Mouse (Mus musculus) midbrain, embryonic 11.5 days (tissue): ENCODE results near the gene Apol7b. TPM values are rescaled to one million over a fixed set of nuclear protein-coding genes. Genes with fewer than 3 reads are reported as not detected.
"Not testable (repeated sequence)": the region's sequence is repeated elsewhere in the genome, so short reads cannot be mapped to it uniquely, and the experiment has no call there.

Experiments
- ATAC-seq: fragments of 200-750 bp; cut with Nextera tagmentation; 2 replicates; pipeline ENCODE4 v1.8.0; 2017; ENCODE audit warnings: moderate TSS enrichment, moderate library complexity; ENCODE audit not compliant: low FRiP score
- DNase-seq: peaks from one replicate; pipeline ENCODE4 v3.0.0; 2015; ENCODE audit warnings: low spot score; ENCODE audit errors: missing footprints
- H3K27ac ChIP-seq: fragments of 300-500 bp; sonication (generic); 2 replicates; pipeline ENCODE4 v1.5.1; 2014; ENCODE audit warnings: low read depth, low read length
- H3K27me3 ChIP-seq: fragments of 300-500 bp; sonication (generic); 2 replicates; pipeline ENCODE4 v1.6.1; 2014; ENCODE audit warnings: mild to moderate bottlenecking, low read length, moderate library complexity, mixed read lengths; ENCODE audit not compliant: control insufficient read depth, insufficient read depth
- H3K36me3 ChIP-seq: fragments of 300-500 bp; sonication (generic); 2 replicates; pipeline ENCODE4 v1.6.1; 2014; ENCODE audit warnings: mild to moderate bottlenecking, low read length, moderate library complexity, mixed read lengths; ENCODE audit not compliant: control insufficient read depth, insufficient read depth
- H3K4me1 ChIP-seq: fragments of 300-500 bp; sonication (generic); 2 replicates; pipeline ENCODE4 v1.6.1; 2014; ENCODE audit warnings: low read length; ENCODE audit not compliant: control insufficient read depth, insufficient read depth
- H3K4me2 ChIP-seq: fragments of 300-500 bp; sonication (generic); 2 replicates; pipeline ENCODE4 v1.6.1; 2014; ENCODE audit warnings: mild to moderate bottlenecking, moderate library complexity
- H3K4me3 ChIP-seq: fragments of 300-500 bp; sonication (generic); 2 replicates; pipeline ENCODE4 v1.5.1; 2014; ENCODE audit warnings: low read depth, low read length
- H3K9ac ChIP-seq: fragments of 300-500 bp; sonication (generic); 2 replicates; pipeline ENCODE4 v1.6.1; 2014; ENCODE audit warnings: low read length
- H3K9me3 ChIP-seq: fragments of 300-500 bp; sonication (generic); 2 replicates; pipeline ENCODE4 v1.6.1; 2016; ENCODE audit warnings: low read length; ENCODE audit not compliant: control insufficient read depth
- WGBS: fragments of 180-500 bp; shearing (Covaris S2); extraction: QIAGEN DNeasy Blood & Tissue Kit; methylation state at CpG from one replicate; pipeline ENCODE4 v1.1.7; 2014; 5-methylcytosine and 5-hydroxymethylcytosine counted together
- polyA plus RNA-seq: library from polyadenylated mRNA; unstranded; fragments of >200 nt; fragmentation: Nextera tagmentation; extraction: Ambion mirVana; gene quantifications from 2 replicates; pipeline ENCODE4 v1.2.1, GENCODE M21; 2014

The Apol7b gene
- polyA plus RNA-seq: not detected in 2 replicates

DNA sequence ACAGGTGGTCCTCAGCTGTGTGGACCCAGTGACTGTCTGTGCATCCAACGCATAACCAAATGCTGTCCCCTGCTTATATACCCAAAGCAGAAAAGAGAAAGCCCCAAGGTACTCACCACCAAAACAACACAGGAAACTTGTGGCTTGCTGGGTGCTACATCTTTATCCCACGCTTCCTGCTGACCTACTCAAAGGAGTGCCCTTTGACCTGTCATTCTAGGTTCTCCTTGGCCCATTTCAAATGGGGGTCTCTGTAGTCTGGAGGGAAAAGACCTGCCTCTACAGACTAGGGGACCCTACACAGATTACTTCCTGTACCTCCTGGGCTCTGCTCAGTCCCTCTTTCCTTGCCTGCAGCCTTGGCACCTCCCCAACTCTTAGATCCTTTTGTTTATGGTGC lies at the start of gene Apol7b:
TSS of gene Apol7b (minus strand) at position 101 of the 400 bp plus-strand sequence.
- not testable (repeated sequence) for H3K27ac ChIP-seq, H3K4me1 ChIP-seq, H3K4me2 ChIP-seq, H3K9ac ChIP-seq, ATAC-seq, H3K9me3 ChIP-seq, H3K4me3 ChIP-seq, DNase-seq, H3K36me3 ChIP-seq, H3K27me3 ChIP-seq
- 100% methylated on average over 1 of the region's 2 CpGs for WGBS

DNA sequence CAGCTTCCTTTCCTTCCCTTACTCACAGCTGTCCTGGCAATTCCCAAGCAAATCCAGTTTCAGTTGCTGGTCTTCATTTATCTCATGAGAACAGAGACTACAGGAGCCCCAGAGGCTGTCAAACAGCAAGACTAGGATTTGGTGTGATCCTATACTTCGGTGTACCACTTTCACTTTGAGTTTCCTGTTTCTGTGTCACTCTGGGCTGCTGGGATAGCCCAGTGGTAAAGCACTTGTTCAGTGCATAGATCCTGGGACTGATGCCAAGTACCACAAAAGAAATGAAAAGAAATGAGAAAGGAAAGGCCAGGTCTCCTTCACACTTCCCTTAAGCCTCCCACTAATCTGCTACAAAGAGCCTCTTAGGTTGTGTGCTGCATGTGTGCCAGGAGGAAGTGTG lies 47.4 kb upstream of the Apol7b start:
- H3K4me3 ChIP-seq, H3K4me2 ChIP-seq, H3K27ac ChIP-seq, H3K27me3 ChIP-seq, DNase-seq, H3K9ac ChIP-seq, H3K36me3 ChIP-seq, H3K4me1 ChIP-seq, H3K9me3 ChIP-seq, ATAC-seq: not testable (repeated sequence)
- 84% methylated on average over 1 of the region's 1 CpGs for WGBS

DNA sequence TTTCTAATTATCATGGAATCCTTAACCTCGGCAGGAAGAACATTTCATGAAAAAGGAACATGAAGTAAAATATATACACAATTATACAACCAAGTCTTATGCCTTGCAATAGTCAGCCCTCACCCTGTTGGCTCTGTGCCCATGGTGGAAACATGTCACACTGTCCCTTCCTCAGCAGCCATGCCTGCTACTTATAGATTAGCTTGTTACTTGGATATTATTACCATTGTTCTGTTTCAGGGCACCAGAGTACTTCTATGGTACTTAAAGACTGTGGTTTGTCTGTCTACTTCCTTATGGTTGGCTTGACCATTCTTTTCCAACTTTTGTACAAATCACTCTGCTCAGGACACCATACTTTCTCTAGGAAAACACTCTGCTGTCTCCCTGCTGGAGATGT lies 45.9 kb upstream of the Apol7b start:
- not testable (repeated sequence) for H3K9me3 ChIP-seq, H3K36me3 ChIP-seq, H3K27me3 ChIP-seq, H3K4me2 ChIP-seq, H3K4me3 ChIP-seq, ATAC-seq, H3K27ac ChIP-seq, DNase-seq, H3K4me1 ChIP-seq, H3K9ac ChIP-seq
- WGBS: no CpG with 5 or more reads among the region's 1 CpGs

DNA sequence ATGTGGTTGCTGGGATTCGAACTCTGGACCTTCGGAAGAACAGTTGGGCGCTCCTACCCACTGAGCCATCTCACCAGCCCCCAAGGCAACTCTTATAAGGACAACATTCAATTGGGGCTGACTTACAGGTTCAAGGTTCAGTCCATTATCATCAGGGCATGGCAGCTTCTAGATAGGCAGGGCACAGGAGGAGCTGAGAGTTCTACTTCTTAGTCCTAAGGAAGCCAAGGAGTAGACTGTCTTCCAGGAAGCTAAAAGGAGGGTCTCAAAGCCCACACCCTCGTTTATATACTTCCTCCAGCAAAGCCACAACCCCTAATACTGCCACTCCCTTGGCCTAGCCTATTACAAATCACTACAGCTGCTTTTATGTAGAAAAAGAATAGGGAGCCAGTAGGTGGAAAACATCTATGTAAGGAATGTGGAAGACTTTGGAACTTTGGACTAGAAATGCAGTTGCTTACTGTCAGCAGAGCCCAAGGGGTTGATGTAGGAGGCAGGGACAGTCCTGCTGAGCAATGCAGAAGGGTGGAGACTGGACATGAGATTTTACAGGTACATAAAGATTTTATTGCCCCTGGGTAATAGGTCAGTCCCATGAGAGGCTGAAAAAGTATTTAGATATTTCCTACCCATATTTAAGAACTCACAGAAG lies 35.0 kb upstream of the Apol7b start:
- no peaks in the 10 kb centered on the region for H3K4me1 ChIP-seq
- H3K4me2 ChIP-seq: no peak overlapping the region
- DNase-seq (no peak), ATAC-seq (no peak)
- H3K27me3 ChIP-seq: no peaks in the 10 kb centered on the region
- 79% methylated on average over 4 of the region's 4 CpGs for WGBS
- H3K36me3 ChIP-seq: no peaks in the 10 kb centered on the region
- H3K4me3 ChIP-seq: no peak overlapping the region
- H3K27ac ChIP-seq: no peak overlapping the region
- no peaks in the 10 kb centered on the region for H3K9me3 ChIP-seq
- no peak overlapping the region for H3K9ac ChIP-seq

DNA sequence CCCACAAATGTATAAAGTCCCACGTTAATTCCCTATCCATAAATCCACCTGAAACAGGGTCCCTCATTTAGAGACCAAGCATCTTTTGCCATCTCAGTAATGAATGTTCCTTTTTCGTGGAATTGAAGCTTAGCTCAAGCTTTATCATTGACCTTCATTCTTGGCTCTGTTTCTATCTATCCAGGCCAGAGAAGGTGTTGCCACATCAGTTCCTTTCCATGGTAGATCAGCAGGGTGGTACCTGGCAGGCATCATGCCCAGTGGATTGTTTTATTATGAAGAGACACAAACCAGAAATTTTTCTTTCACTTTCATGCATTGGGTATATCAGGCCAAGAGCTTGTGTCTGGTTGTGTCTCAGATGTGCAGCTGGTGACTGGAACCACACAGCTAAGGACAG lies 29.4 kb upstream of the Apol7b start, which contains the start of gene Apol10a:
TSS of gene Apol10a (plus strand) at position 355 of the 400 bp plus-strand sequence.
- H3K4me3 ChIP-seq, H3K4me2 ChIP-seq, H3K36me3 ChIP-seq, H3K9me3 ChIP-seq, DNase-seq, ATAC-seq, H3K9ac ChIP-seq, H3K27ac ChIP-seq, H3K27me3 ChIP-seq, H3K4me1 ChIP-seq: not testable (repeated sequence)
- 76% methylated on average over 2 of the region's 2 CpGs for WGBS

DNA sequence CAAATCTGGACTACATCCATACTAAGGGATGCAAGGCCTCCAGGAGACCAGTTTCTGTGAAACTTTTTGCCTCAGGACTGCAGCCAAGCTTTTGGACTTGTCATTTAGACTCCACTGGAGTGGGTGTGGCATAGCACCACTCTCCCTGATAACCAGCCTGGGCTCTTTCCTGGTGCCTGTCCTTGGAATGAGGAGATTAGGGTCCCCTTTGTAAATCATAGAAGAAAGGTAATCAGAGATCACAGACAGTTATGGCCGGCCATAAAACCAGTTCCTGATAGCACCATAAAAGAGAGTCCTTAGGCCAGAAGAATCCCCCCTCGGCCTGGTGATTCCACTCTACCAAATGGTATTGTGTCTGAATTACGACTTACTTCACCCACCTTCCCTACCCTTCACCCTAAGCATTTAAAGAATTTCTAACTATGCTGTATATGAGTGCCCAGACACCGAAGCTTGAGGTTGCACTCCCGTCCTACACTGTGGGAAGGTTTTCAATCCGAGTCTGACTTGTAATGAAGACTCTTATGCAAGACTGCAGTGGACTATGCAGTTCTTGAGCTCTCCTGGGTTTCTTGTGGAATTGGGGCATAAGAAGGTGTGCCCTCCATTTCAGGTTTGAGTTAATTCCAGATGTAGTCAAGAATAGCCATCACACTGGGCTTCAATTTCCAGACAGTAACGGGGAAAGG lies 27.6 kb upstream of the Apol7b start:
- H3K27me3 ChIP-seq, H3K9ac ChIP-seq, H3K4me1 ChIP-seq, H3K4me3 ChIP-seq, H3K27ac ChIP-seq, H3K9me3 ChIP-seq, H3K4me2 ChIP-seq, DNase-seq, H3K36me3 ChIP-seq, ATAC-seq: not testable (repeated sequence)
- WGBS: 85% methylated on average over 7 of the region's 7 CpGs

DNA sequence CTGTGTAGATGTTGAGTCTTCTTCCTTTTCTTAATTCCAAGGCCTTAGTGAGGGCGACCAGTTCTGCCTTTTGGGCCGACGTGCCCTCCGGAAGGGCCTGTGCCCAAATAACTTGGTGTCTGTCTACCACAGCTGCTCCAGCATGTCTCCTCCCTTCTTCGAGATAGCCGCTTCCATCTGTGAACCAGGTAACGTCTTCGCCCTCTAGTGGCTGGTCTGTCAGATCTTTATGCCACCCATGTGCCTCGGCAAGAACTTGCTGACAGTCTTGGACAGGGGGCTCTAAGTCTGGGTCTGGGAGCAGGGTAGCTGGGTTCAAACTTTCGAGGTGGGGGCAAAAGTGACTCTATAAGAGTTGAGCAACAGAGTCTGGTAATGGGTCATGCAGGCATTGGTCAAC lies 2.6 kb upstream of the Apol7b start:
- H3K4me1 ChIP-seq, DNase-seq, H3K9ac ChIP-seq, H3K4me2 ChIP-seq, ATAC-seq, H3K9me3 ChIP-seq, H3K36me3 ChIP-seq, H3K4me3 ChIP-seq, H3K27ac ChIP-seq, H3K27me3 ChIP-seq: not testable (repeated sequence)
- WGBS: 58% methylated on average over 10 of the region's 10 CpGs

DNA sequence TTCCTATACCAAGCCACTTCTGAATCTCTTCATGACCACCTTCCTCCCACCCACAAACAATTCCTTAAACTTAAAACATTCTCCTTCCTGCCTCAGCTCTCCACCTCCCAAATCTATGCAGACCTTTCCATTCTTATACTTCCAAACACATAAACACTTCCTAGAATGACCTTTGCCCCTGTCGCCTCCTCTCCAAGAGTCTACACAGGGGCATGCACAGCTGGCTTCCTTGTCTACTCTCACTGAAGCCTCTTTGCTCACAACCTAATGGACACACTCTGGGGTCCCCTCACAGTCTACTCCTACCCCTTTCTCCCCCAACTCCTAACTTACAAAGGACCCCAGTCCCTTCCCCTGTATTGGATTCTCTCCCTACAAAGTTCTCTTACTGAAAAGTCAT lies 1.6 kb downstream of the Apol7b start:
- H3K4me2 ChIP-seq, DNase-seq, H3K36me3 ChIP-seq, H3K9me3 ChIP-seq, H3K4me1 ChIP-seq, ATAC-seq, H3K27ac ChIP-seq, H3K4me3 ChIP-seq, H3K27me3 ChIP-seq, H3K9ac ChIP-seq: not testable (repeated sequence)
- WGBS: 50% methylated on average over 1 of the region's 1 CpGs

DNA sequence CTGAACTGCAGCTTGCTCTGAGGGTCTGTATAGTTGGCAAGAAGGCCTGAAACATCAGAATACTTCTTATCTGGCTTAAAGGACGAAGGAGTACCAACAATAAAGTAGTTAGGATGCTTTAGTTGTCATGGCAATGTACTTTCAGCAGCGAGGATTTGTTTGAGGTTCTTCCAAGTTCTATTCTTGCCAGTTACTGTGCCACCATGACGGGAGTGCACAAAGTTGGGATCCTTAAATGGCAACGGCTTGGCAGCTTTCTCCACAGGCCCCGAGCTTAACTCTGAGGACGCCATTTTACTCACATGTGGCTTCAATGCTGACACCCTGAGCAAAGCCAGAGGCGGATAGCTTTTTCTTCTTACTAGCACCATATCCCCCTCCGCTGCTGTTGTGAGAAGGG lies 2.5 kb downstream of the Apol7b start:
- H3K36me3 ChIP-seq, H3K27me3 ChIP-seq, H3K4me1 ChIP-seq, DNase-seq, H3K27ac ChIP-seq, H3K9ac ChIP-seq, H3K9me3 ChIP-seq, ATAC-seq, H3K4me3 ChIP-seq, H3K4me2 ChIP-seq: not testable (repeated sequence)
- WGBS: 84% methylated on average over 7 of the region's 8 CpGs
